Mouse (Mus musculus) adrenal gland (tissue): ENCODE data around the gene Anapc4.

Experiments
- intact Hi-C: fragments of 180-260 bp; cut with DNase I; formaldehyde crosslinking; loops from one replicate; pipeline ENCODE4 v1.15.1; 2025

Gene Anapc4

DNA sequence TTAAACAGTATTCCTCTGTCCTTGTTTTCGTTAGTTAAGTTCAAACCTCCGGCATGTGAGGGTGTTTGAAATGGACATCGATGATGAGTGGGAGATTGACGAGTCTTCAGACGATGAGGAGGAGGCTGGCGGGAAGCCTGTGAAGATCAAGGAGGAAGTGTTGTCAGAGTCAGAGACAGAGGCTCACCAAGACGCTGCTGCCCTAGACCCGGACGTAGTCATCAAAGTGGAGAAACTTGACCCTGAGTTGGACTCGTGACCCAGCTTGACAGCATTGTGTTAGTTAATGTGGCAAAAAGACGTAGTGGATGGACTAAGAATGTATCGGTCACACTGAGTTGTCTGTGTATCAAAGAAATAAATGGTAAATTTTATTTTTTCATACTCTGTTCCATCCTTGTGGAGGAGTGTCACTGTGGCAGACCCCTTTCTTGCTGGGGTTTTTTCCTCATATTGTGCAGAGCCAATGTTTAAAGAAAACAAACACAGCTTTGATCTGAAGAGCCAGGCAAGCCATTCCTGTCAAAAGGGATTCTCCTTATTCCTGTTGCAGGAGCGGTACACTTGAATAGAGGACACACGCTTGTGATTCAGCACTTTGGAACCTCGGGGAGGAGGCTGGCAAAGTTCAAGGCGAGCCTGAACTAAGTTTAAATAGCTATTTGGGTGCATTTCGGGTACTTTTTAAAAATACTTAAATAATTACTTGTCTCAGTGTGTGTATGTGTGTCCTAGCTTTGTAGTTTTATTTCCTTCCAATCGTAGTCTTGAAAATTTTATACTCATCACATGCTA, 32.7 kb downstream of the Anapc4 start:
- intact Hi-C loops = no loop called here

GRCm38 (mm10) chr5:52868918-52869703, 35.3 kb downstream of the Anapc4 start:
- intact Hi-C loops = no loop called here

DNA sequence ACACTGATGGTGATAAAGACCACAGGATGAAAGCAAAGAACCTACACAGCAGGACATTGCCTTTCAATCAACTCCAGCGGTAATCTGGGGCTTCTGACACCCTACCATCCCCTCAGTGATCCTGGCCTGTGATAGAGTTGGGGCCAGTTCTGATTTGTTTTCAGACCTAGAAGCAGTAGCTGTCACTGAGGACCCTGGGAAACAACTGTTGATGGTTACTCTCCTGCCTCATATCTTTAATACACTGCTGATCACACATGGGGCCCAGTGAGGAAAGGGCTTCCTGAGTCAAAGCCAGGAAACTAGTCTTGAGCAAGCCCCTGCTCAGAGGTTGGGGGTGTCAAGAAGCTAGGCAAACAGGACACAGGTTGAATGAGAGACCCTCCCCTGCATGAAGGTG, 37.6 kb downstream of the Anapc4 start:
- intact Hi-C loops = no loop called here

DNA sequence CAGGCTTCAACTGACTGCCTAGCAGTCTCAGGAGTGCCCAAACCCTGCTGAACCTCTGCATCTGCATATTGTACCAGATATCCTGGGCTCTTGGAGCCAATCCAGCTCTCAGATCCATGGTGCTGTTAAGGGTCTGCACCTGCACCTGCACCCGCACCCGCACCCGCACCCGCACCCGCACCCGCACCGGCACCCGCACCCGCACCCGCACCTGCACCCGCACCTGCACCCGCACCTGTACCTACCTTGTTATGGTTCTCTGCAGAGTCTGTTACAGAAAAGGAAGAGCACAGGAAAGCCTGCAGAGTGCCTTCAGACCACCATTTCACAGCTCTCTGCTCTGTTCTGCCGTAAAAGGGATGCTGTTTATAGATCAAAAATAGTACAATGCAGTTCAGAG, 38.2 kb downstream of the Anapc4 start:
- intact Hi-C loops = no loop called here

- intact Hi-C loops = no loop called here
Measured at GRCm38 (mm10) chr5:52878847-52879246, 45.0 kb downstream of the Anapc4 start.

DNA sequence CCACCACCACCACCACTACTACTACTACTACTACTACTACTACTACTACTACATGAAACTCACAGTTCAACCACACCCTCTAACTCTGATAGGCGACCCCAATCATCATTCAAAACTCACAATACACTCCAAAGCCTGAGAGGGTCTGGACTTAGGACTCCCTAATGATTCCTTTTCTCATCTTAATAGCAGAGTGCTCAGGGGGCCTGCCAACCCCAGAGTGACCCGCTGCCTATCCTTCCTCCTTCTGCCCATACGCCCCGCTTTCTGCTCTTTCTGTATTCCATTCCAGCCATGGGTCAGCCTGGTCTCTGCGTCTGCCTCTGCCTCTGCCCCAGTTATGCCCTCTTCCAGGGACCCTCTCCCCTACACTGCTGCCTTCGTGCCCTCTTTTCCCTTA, 46.1 kb downstream of the Anapc4 start:
- intact Hi-C loops = no loop called here

DNA sequence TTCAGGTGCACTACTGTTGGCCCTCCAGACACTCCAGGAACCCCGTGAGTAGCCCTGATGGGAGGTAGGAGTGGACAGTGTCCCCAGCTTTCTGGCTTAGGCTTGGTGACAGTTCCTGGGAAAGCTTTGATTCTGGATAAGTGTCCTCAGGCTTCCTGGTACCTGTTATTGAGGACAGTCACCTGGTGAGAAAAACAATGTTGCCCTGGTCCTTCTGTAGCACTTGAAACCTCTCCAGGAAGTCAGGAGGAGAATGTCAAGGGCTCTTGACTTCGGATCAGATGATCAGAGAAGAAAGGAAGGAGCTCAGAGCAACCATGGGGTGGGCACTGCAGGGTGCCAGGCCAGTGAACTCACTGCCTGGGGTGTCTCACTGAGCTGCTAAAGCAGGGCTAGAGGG, 48.6 kb downstream of the Anapc4 start:
- intact Hi-C loops = no loop called here

DNA sequence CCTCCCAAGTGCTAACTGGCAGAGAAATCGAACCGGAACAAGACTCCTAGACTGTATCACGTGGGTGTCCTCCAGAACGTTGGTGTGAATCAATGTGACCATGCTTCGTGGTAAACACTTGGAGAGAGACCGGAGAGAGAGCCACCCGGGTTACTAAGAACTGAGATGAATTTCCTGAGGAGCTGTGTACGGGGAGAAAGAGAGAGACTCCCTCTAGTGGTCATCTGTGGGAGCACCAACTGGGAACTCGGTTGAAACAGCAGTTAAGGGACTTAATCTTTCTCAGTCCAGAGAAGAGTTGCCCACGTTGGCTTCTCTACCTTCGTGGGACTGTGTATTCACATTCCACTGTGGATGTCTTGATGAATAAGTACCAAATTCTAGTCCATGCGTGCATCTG, 53.3 kb downstream of the Anapc4 start:
- intact Hi-C loops = loop anchor here (5.0 kb wide), 2 partner anchors 45 to 235 kb away; no protein-coding TSS in a partner anchor

GRCm38 (mm10) chr5:52889919-52890318, 56.1 kb downstream of the Anapc4 start:
- intact Hi-C loops = loop anchor here (5.0 kb wide), 2 partner anchors 48 to 232 kb away; no protein-coding TSS in a partner anchor

- intact Hi-C loops = no loop called here
Measured at GRCm38 (mm10) chr5:52891949-52892835, 58.4 kb downstream of the Anapc4 start.

- intact Hi-C loops = no loop called here
Measured at GRCm38 (mm10) chr5:52893938-52894337, 60.1 kb downstream of the Anapc4 start.

DNA sequence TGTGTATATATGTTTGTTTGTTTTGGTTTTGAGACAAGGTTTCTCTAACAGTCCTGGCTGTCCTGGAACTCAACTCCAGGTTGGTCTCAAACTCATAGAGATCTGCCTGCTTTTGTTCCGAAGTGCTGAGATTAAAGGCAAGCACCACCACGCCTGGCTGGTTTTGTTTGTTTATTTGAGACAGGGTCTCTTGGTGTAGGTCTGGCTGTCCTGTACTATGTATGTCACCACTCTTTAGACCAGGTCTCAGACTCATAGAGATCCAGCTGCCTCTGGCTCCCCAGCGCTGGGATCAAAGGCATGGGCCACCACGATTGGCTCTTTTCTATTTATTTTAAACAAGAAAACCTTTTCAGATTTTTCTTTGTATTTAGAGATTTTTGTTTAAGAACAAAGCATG, 70.4 kb downstream of the Anapc4 start:
- intact Hi-C loops = no loop called here

DNA sequence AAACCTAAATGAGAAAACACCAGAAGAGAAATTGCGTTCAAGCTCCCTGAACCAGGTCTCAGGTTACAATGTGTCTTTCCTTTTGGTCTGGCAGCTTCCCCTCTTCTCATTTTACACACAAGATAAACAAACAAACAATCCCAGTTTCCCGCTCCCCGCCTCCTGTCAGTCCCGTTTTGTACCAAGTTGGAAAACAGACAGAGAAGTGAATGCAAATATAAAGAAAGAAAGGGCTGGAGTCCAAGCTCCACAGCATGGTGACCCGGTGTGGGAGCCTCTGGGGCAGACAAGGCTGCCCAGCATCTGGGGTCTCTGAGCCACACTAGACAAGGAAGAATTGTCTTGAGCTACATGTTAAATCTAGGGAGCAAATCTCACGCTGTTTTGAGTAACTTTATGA, 70.9 kb downstream of the Anapc4 start:
- intact Hi-C loops = no loop called here

GRCm38 (mm10) chr5:52908246-52908645, 74.4 kb downstream of the Anapc4 start:
- intact Hi-C loops = no loop called here

GRCm38 (mm10) chr5:52910159-52910591, 76.4 kb downstream of the Anapc4 start:
- intact Hi-C loops = no loop called here

- intact Hi-C loops = no loop called here
Measured at GRCm38 (mm10) chr5:52911286-52911870, 77.6 kb downstream of the Anapc4 start.

DNA sequence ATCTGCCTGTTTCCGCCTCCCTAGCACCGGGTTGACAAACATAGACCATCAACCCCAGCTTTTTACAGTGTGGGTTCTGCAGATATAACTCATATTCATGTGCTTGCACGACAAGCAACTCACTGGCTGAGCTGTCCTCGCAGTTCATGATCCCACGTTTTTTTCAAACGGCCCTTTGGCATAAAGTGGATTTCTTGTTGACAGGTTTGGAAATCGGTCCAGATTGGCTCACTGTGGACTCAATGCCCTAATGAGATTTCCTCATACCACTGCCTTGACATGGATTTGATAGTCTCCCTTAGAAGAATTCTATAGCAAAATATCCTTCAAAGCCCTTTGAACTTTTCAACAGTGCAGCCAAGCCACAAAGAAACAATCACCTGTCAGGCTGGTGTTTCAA, 79.9 kb downstream of the Anapc4 start:
- intact Hi-C loops = no loop called here

DNA sequence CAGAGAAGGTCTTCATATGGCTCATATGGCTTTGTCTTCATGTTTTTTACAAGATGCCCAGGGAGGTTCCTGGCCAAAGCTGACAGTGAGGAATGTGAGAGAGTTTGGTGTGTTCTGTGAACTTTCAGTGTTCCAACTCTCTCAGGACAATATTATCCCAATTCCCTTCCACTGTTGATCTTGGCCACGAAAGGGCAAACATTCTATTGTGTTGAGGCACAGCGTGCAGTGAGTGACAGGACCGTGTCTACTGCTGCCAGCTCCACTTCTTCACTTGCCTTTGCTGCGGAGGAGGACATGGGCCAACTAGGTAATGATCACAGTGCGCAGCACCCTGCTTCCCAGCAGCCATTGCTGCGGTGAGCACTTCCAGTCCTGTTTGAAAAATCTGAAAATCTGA, 82.4 kb downstream of the Anapc4 start:
- intact Hi-C loops = no loop called here
